Mouse (Mus musculus) adrenal gland, postnatal 14 days (tissue): Measurements from ENCODE around the gene Akr1b8. TPM values are rescaled to one million over a fixed set of nuclear protein-coding genes. Genes with fewer than 3 reads are reported as not detected.
A peak's percentile ranks its signal among the peaks of the same experiment; 100 is the strongest.
"Not testable (repeated sequence)": the region's sequence is repeated elsewhere in the genome, so short reads cannot be mapped to it uniquely, and the experiment has no call there.

ENCODE experiments used
- DNase-seq: peaks from one replicate; pipeline ENCODE4 v3.0.0; 2021; ENCODE audit warnings: mixed read lengths
- total RNA-seq: library from RNA; stranded (reverse); gene quantifications from 2 replicates; pipeline ENCODE4 v1.2.3, GENCODE M21; 2021

Akr1b8 gene
- total RNA-seq, 1 experiment from 2014 or later, result 153 TPM

DNA sequence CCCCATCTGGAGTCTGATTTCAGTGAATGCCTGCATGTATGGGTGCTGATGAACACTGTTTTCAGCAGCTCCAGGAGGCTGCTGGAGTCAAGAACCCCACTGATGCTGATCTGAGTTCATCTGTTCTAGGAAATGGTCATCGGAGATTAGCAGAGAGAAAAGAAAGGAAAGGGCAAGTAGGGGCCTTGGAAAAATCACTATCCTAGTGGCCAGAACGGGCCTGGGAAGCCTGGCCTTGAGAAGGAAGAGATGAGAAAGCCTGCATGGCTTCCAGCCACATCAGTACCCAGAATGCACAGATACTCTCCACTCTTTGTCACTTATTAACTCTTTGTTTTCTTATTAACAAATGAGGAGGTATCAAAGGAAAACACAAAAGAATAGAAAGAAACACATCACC, 46.8 kb downstream of the Akr1b8 start:
- peak; percentile 46 for DNase-seq

DNA sequence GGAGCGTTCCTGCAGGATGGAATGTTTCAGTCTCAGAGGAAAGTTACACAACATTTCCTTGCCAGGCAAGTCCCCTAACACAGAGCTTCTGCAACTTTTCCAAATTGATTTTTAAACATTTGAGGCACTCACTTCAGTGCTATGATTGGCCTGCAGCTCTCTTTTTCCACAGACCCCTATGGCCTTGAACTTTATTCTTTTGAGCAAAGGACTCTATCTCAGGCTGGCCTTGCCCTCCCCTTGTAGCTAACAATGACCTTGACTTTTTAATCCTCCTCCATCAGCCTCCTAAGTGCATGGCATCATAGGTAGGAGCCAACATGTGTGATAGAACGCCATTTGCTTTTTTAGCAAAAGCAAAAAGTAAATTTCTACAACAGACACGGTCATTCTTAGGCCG, 52.8 kb downstream of the Akr1b8 start:
- no peak for DNase-seq

DNA sequence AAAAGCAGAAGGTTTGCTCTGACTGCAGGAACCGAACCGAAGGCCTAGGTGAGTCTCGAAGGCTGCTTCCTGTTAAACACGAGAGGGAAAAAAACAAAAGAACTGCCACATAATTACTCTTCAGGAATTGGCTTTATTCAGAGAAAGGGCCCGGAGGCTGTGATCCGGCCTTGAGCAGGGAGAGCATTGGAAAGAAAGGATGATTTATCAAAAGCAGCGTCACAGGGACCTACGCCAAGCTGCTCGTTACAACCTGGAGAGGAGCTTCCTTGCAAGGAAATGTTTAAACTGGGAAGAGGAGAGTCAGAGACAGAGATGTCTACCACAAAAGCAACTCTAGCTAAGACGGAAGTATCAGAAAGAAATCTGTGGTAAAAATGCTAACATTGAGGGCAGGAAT, 53.5 kb downstream of the Akr1b8 start:
- peak; percentile 60 for DNase-seq

DNA sequence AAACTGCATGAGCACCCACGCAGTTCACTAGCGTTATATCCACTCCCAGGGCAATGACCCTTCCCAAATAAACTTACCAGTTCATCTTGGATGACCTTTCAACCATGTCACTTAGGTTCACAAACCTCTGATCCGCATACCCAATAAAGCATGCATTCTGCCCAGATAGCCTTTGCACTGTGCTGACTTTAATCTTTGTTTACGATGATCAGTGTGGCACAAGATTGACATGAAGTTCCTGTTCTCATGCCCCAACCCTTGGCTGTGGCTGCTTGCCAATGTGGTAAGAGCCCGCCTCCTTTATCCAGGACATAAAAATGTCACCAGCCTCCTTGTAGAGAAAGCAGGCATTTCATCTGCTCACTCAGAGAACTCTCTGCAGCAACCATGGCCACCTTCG, 58.1 kb downstream of the Akr1b8 start, which contains the start of gene Akr1b7:
Gene Akr1b7, plus strand, starts transcription at position 312 of the 400 bp plus-strand sequence.
- DNase-seq, result peak; percentile 82

DNA sequence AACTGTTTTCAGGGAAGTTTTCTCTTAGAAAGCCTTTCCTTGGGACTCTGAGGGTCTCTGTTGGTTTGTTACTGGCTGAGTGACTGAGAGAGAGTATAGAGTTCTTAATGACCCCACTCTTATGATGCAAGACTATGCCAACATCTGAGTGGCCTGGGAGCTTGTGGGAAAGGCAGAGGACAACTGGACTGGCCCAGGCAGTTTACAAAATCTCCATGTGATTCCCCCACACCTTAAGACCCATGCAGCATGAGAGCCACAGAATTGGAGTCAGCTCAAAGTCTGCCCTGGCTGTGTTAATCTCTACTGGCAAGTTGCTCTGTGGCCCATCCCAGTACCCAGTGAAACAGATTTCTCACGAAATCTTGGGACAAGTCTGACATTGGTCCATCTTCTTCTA, 58.8 kb downstream of the Akr1b8 start:
- no peak for DNase-seq

DNA sequence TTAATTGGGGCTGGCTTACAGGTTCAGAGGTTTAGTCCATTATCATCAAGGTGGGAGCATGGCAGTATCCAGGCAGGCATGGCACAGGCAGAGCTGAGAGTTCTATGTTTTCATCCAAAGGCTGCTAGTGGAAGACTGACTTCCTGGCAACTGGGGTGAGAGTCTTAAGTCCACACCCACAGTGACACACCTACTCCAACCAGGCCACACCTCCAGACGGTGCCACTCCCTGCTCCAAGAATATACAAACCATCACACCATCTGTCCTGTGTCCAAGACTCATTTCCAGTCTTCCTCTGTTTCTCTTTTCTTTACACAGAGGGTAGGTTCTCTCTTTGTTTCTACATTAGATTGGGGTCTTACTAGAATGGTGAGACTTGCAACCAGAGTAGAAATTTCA, 59.5 kb downstream of the Akr1b8 start:
- DNase-seq, result not testable (repeated sequence)

DNA sequence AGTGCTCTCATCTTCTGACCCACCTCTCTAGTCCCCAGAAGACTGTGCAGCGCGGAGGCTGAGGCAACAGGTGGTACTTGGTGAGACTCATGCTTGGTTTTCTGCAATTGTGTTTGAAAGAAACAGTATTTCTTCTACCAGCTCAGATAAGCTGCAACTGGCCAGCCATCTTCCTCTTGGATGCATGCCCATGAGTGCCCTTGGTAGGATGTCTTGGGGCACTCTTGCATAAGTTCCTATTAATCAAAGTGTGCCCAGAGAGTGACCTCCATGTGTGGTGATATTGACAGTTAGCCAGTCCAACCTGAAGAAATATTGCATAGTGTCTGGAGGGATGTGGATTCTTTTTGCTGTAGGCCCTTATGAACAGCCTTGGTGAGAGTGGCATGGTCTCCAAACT, 62.6 kb downstream of the Akr1b8 start:
- peak; percentile 76 for DNase-seq

Other genes starting within 250 kb of the Akr1b8 start
- gene Slc35b4, start 177.0 kb upstream of the Akr1b8 start, total RNA-seq, result 24.1 and 24.5 TPM in 2 replicates
- 151 and 180 TPM in 2 replicates for gene Akr1b3, start 36.6 kb upstream of the Akr1b8 start, total RNA-seq
- 105 and 111 TPM in 2 replicates for gene Akr1b10, start 30.1 kb downstream of the Akr1b8 start, total RNA-seq
- 1,801 and 3,097 TPM in 2 replicates for gene Akr1b7, start 58.2 kb downstream of the Akr1b8 start, total RNA-seq
- gene Bpgm, start 122.1 kb downstream of the Akr1b8 start, total RNA-seq, result 59.7 and 70.5 TPM in 2 replicates
- gene Cald1, start 244.4 kb downstream of the Akr1b8 start, total RNA-seq, result 99.5 and 102 TPM in 2 replicates